Mouse (Mus musculus) layer of hippocampus, postnatal 14 days (tissue): ENCODE measurements around the gene Ndufs2. TPM values are rescaled to one million over a fixed set of nuclear protein-coding genes. Genes with fewer than 3 reads are reported as not detected.

Experiments
- DNase-seq, 2 experiments: peaks; one replicate each; pipeline ENCODE4 v3.0.0; 2021 to 2022; ENCODE audit warnings: low spot score in 2 of 2, mixed read lengths in 1 of 2
- total RNA-seq, 2 experiments: library from RNA; stranded (reverse); gene quantifications; 2 replicates each; pipeline ENCODE4 v1.2.3; 2021

Ndufs2 gene
- total RNA-seq, 2 experiments from 2014 or later = 274 to 282 TPM

- DNase-seq = no peak
These were observed 18.1 kb downstream of the Ndufs2 start for GRCm38 (mm10) chr1:171232800-171233730.

- DNase-seq = no peak
These were observed 18.8 kb downstream of the Ndufs2 start for GRCm38 (mm10) chr1:171232348-171232747.

GRCm38 (mm10) chr1:171231844-171232243 lies 19.3 kb downstream of the Ndufs2 start:
- no peak for DNase-seq

- DNase-seq = no peak
These were observed 21.0 kb downstream of the Ndufs2 start for GRCm38 (mm10) chr1:171230215-171230614.

- DNase-seq = no peak
These were observed 21.4 kb downstream of the Ndufs2 start for GRCm38 (mm10) chr1:171229750-171230149.

- DNase-seq = no peak
These were observed 23.3 kb downstream of the Ndufs2 start for GRCm38 (mm10) chr1:171227879-171228278.

- no peak for DNase-seq
These were observed 24.4 kb downstream of the Ndufs2 start for GRCm38 (mm10) chr1:171226780-171227179.

GRCm38 (mm10) chr1:171224857-171225256 lies 26.3 kb downstream of the Ndufs2 start, which contains the start of gene Apoa2:
Gene Apoa2 (plus strand): TSS chr1:171225054.
- DNase-seq = no peak

GRCm38 (mm10) chr1:171223796-171224195 lies 27.4 kb downstream of the Ndufs2 start:
- no peak for DNase-seq

GRCm38 (mm10) chr1:171223168-171223567 lies 28.0 kb downstream of the Ndufs2 start:
- DNase-seq = no peak

GRCm38 (mm10) chr1:171222238-171223155 lies 28.7 kb downstream of the Ndufs2 start, which contains the start of gene Tomm40l:
Gene Tomm40l (minus strand): TSS chr1:171222514.
- peak; percentile 91 to 98 for DNase-seq

- peak; percentile 21 to 24 for DNase-seq
These were observed 29.7 kb downstream of the Ndufs2 start for GRCm38 (mm10) chr1:171221281-171222193.

- DNase-seq = peak; percentile 87 to 91
These were observed 30.3 kb downstream of the Ndufs2 start for GRCm38 (mm10) chr1:171220871-171221270.

GRCm38 (mm10) chr1:171216241-171216955 lies 34.8 kb downstream of the Ndufs2 start:
- DNase-seq = no peak

- DNase-seq = no peak
These were observed 37.2 kb downstream of the Ndufs2 start, which contains the start of gene Nr1i3 for GRCm38 (mm10) chr1:171213801-171214496. Gene Nr1i3 (plus strand): TSS chr1:171213970.

- no peak for DNase-seq
These were observed 38.3 kb downstream of the Ndufs2 start for GRCm38 (mm10) chr1:171212854-171213253.

GRCm38 (mm10) chr1:171209409-171209808 lies 41.8 kb downstream of the Ndufs2 start:
- no peak for DNase-seq

GRCm38 (mm10) chr1:171205704-171206493 lies 45.3 kb downstream of the Ndufs2 start:
- no peak for DNase-seq
